Mouse (Mus musculus) neural tube, embryonic 14.5 days (tissue): ENCODE data around the gene Hist1h2ba. TPM values are rescaled to one million over a fixed set of nuclear protein-coding genes. Genes with fewer than 3 reads are reported as not detected.

Experiments
- ATAC-seq: fragments of 200-750 bp; cut with Nextera tagmentation; 2 replicates; pipeline ENCODE4 v1.8.0; 2017; ENCODE audit warnings: low read depth, mild to moderate bottlenecking, moderate TSS enrichment, moderate library complexity
- H3K27ac ChIP-seq: fragments of 300-500 bp; sonication (generic); 2 replicates; pipeline ENCODE4 v1.5.1; 2014; ENCODE audit warnings: low read depth, mild to moderate bottlenecking, control low read depth, low read length, moderate library complexity, mixed read lengths
- H3K27me3 ChIP-seq: fragments of 300-500 bp; sonication (generic); 2 replicates; pipeline ENCODE4 v1.6.1; 2014; ENCODE audit warnings: low read length; ENCODE audit not compliant: control insufficient read depth, insufficient read depth
- H3K36me3 ChIP-seq: fragments of 300-500 bp; sonication (generic); 2 replicates; pipeline ENCODE4 v1.6.1; 2014; ENCODE audit warnings: low read length, mixed read lengths; ENCODE audit not compliant: control insufficient read depth, insufficient read depth
- H3K4me1 ChIP-seq: fragments of 300-500 bp; sonication (generic); 2 replicates; pipeline ENCODE4 v1.6.1; 2014; ENCODE audit warnings: low read length; ENCODE audit not compliant: control insufficient read depth, insufficient read depth
- H3K4me2 ChIP-seq: fragments of 300-500 bp; sonication (generic); 2 replicates; pipeline ENCODE4 v1.6.1; 2014; ENCODE audit warnings: mild to moderate bottlenecking, low read depth, low read length, control low read depth
- H3K4me3 ChIP-seq: fragments of 300-500 bp; sonication (generic); 2 replicates; pipeline ENCODE4 v1.5.1; 2014; ENCODE audit warnings: low read depth, low read length, control low read depth, mixed read lengths
- H3K9ac ChIP-seq: fragments of 300-500 bp; sonication (generic); replicated peaks from 2 replicates; pipeline ENCODE4 v1.6.1; 2014; ENCODE audit warnings: low read depth, mild to moderate bottlenecking, control low read depth, low read length, mixed read lengths
- H3K9me3 ChIP-seq: fragments of 300-500 bp; sonication (generic); 2 replicates; pipeline ENCODE4 v1.6.1; 2016; ENCODE audit warnings: low read length; ENCODE audit not compliant: control insufficient read depth
- WGBS: fragments of 180-500 bp; shearing (Covaris S2); extraction: QIAGEN DNeasy Blood & Tissue Kit; methylation state at CpG from one replicate; pipeline ENCODE4 v1.1.7; 2014; 5-methylcytosine and 5-hydroxymethylcytosine counted together
- polyA plus RNA-seq: library from polyadenylated mRNA; unstranded; fragments of >200 nt; fragmentation: Nextera tagmentation; extraction: Ambion mirVana; gene quantifications from 2 replicates; pipeline ENCODE4 v1.2.1, GENCODE M21; 2014

Gene Hist1h2ba
- polyA plus RNA-seq, 1 experiment from 2014 or later: not detected

DNA sequence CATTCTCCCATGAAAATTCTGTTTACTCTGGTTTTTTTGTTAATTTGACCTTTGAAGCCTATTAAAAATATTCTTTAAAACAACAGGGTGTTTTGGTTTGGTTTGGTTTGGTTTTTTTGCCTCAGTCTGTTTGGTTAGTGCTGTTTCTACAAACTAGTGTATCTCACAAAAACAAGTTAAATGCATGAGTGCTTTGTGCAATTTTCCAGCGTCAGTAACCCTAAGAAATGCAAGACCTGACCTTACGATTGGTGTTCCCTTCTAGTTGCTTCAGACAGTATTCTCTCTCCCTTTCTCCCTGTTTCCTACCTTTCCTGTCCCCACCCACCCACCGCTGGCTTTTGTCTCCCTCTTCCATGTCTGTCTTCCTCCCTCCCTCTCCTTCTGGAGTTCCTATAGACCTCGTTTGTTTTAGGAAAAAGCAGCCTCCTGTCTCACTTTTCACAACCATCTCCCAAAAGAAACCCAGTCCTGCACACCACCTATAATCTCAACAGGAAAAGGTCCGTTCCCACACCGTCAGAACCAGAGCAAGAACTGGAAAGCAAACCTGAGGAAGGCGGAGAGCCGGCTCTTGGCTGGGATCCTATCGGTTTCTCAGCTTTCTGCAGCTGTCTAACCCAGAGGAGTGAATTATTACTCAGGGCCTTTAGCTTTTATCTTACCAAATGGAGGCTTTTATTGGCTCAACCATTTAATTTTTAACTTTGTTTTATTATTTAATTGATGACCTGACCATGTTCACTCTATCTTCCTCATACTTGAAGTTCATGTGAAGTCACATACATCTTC is 19.4 kb downstream of the Hist1h2ba start, which contains the start of gene Slc17a4:
Gene Slc17a4 (minus strand): TSS at position 634 of the 792 bp plus-strand sequence.
- Histone ChIP-seq H3K9me3 (no peaks in the 10 kb centered on the region), H3K4me3 (no peak within 1 kb of the TSS)
- WGBS: 64% methylated on average over 9 of the region's 9 CpGs

DNA sequence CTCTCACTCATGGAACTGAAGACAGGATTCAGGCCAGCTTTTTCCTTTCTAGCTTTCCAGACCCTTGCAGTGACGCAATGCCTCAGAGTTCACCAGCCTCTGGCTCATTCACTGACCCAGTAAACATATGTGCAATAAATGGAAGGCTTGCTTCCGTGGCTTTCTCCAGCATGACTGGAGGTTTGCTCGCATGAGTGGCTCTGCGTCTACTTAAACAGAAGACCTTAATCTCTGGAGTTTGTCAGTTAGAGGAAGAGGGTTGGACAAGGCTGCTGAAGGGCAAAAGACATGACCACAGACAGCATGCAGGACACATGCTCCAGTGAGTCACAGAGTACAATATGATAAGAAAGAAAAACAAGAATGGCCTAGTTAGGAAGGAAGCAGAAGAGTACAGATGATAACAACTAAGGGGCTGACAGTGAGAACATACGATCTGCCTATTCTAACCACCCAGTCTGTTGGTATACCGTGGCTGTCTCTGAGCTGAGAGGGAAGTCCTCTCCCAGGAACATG is 20.1 kb downstream of the Hist1h2ba start:
- H3K9me3 ChIP-seq: no peaks in the 10 kb centered on the region
- no peak for ATAC-seq
- H3K36me3 ChIP-seq: no peaks in the 10 kb centered on the region
- no peak overlapping the region for H3K4me2 ChIP-seq
- 40% methylated on average over 6 of the region's 6 CpGs for WGBS
- no peak overlapping the region for H3K9ac ChIP-seq
- no peaks in the 10 kb centered on the region for H3K27me3 ChIP-seq
- H3K4me3 ChIP-seq: no peak overlapping the region
- no peak overlapping the region for H3K27ac ChIP-seq
- no peaks in the 10 kb centered on the region for H3K4me1 ChIP-seq

More for the DNA sequence above, 19.4 kb downstream of the Hist1h2ba start, which contains the start of gene Slc17a4:
- H3K27ac ChIP-seq: no peak within 1 kb of the TSS
- no peaks in the 10 kb centered on the region for H3K4me1 ChIP-seq
- H3K9ac ChIP-seq: no peak within 1 kb of the TSS
- H3K36me3 ChIP-seq: no peaks in the 10 kb centered on the region
- no peaks in the 10 kb centered on the region for H3K27me3 ChIP-seq
- no peak for ATAC-seq
- H3K4me2 ChIP-seq: no peak within 1 kb of the TSS

DNA sequence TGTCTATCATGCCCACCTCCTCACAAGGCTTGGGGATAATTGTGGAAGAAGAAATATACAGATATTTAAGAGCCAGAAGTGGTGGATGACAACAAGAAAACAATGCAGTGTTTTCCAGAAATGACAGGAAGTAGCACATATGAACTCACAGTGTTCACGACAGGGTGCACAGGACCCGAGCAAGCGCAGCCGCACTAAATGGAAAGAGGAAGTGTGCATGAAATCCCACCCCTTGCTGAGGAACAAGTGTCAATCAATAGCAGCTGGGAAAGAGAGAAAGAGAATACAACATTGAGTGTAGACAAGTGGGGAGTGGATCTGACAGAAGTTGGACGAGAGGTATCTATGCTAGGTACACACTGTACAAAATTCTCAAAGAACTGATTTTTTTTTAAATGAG is 22.6 kb downstream of the Hist1h2ba start:
- H3K4me3 ChIP-seq: no peak overlapping the region
- no peak overlapping the region for H3K4me2 ChIP-seq
- no peaks in the 10 kb centered on the region for H3K9me3 ChIP-seq
- no peak for ATAC-seq
- no peaks in the 10 kb centered on the region for H3K4me1 ChIP-seq
- no peaks in the 10 kb centered on the region for H3K36me3 ChIP-seq
- H3K27ac ChIP-seq: no peak overlapping the region
- H3K9ac ChIP-seq: no peak overlapping the region
- 86% methylated on average over 5 of the region's 5 CpGs for WGBS
- no peaks in the 10 kb centered on the region for H3K27me3 ChIP-seq

DNA sequence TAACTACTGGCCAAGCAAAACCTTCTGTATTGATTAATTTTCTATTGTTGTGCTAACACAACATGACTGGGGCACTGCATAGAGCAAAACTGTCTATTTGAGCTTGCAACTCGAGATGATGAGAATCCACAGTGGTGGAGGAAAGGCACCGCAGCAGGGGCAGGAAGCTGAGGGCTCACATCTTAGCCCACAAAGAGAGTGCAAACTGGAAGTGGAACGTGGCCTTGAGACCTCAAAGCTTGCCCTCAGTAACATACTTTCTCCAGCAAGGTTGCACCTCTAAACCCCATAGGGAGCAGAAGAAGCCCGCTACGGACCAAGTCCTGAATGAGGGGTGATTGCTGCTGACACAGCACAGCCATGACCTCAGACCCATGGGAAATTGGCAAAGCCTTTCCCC is 23.8 kb downstream of the Hist1h2ba start:
- H3K4me1 ChIP-seq: no peaks in the 10 kb centered on the region
- no peaks in the 10 kb centered on the region for H3K9me3 ChIP-seq
- no peaks in the 10 kb centered on the region for H3K27me3 ChIP-seq
- no peak overlapping the region for H3K4me3 ChIP-seq
- H3K4me2 ChIP-seq: no peak overlapping the region
- no peak for ATAC-seq
- H3K9ac ChIP-seq: no peak overlapping the region
- WGBS: 87% methylated on average over 5 of the region's 5 CpGs
- no peak overlapping the region for H3K27ac ChIP-seq
- H3K36me3 ChIP-seq: no peaks in the 10 kb centered on the region

DNA sequence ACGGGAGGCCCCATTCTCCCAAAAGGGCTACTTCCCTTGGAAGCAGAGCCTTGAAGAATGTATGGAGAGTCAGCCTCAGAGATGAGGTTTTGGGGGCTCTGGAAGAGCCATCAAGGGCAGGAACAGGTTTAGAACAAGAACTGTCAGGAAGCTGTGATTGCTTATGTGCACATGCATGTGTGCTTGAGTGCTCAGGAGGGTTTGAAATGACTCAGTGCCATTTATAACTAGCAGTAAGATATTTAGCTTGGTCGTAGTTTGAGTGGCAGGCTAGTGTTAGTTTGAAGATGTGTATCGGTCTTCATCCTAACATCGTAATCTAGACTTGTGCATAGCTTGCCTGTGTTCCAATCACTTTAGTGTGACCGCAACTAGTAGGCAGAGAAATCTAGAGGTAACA is 27.1 kb downstream of the Hist1h2ba start:
- ATAC-seq: no peak
- no peak overlapping the region for H3K4me2 ChIP-seq
- no peak overlapping the region for H3K27ac ChIP-seq
- no peaks in the 10 kb centered on the region for H3K27me3 ChIP-seq
- no peak overlapping the region for H3K9ac ChIP-seq
- no peaks in the 10 kb centered on the region for H3K36me3 ChIP-seq
- no peaks in the 10 kb centered on the region for H3K9me3 ChIP-seq
- no peak overlapping the region for H3K4me3 ChIP-seq
- H3K4me1 ChIP-seq: no peaks in the 10 kb centered on the region
- WGBS: 95% methylated on average over 5 of the region's 5 CpGs

DNA sequence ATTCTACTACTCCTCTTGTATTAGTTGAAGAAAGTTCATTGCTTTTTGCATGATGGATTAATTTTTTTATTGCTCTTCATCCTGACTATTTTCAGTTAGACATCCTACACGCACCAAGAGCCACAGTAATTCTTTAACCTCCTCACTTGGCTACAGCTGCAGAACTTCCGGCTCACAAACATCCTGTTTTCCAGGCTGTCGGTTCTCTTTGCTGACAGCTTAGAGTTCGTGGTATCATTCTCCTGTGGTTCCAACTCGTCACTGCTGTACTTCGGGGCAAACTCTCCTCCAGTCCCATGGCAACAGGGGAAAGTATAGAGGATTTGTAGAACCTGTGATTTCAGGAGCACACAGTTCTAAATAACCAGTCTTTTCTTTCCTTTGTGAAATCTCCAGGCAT is 35.7 kb downstream of the Hist1h2ba start:
- ATAC-seq: no peak
- 73% methylated on average over 6 of the region's 6 CpGs for WGBS
- Histone ChIP-seq H3K36me3 (no peaks in the 10 kb centered on the region), H3K27me3 (no peaks in the 10 kb centered on the region), H3K4me2 (no peak overlapping the region), H3K9me3 (no peaks in the 10 kb centered on the region), H3K27ac (no peak overlapping the region), H3K4me1 (no peaks in the 10 kb centered on the region), H3K9ac (no peak overlapping the region), H3K4me3 (no peak overlapping the region)

DNA sequence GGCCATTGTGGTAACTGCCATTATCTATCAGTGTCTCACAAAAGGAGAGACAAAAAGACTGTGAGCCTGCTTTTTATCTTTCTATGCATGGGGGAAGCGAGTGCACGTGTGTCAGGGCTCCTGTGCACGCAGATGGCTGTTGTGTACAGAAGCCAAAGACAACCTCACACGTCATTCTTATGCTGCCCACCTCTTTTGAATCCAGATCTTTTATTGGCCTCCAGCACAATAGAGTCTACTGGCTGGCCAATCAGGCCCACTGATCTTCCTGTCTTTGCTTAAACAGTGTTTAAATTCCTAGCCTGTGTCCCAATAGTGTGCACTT is 40.7 kb downstream of the Hist1h2ba start:
- no peaks in the 10 kb centered on the region for H3K4me1 ChIP-seq
- no peaks in the 10 kb centered on the region for H3K27me3 ChIP-seq
- no peak overlapping the region for H3K4me2 ChIP-seq
- no peak overlapping the region for H3K9ac ChIP-seq
- peak; percentile 61; the same call in 1 of the 2 replicates for ATAC-seq
- H3K4me3 ChIP-seq: no peak overlapping the region
- H3K27ac ChIP-seq: no peak overlapping the region
- no peaks in the 10 kb centered on the region for H3K36me3 ChIP-seq
- WGBS: 19% methylated on average over 4 of the region's 4 CpGs
- H3K9me3 ChIP-seq: no peaks in the 10 kb centered on the region

DNA sequence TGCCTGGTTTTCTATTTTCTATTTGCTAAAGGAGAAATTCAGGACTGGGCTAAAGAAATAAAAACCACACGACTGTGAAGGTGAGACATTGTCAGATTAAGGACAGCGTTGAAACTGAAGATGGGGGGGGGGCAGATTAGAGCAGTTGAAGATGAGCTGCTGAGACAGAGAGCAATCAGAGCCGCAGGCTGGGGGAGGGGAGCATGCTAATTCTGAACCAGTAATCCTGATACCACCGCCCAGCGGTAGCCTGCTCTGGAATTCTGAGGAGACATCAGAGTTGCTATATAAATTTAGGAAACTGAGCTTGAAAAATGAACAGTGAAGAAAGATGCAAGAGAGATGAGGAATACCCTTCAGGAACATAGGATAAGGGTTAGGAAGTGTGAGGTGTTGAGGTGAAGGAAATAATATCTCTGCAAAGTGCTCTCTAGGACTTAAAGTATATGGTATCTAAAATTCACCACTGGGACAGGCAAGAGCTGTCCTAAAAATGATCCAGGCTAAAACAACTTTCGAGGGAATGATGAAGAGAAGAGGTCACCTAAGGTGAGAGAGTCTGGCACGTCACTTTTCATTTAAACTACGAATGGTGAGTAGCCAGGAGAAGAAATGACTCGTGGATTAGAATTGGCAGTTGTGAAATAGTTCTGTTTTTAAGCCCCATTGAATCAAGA is 41.2 kb downstream of the Hist1h2ba start:
- no peak for ATAC-seq
- 22% methylated on average over 9 of the region's 9 CpGs for WGBS
- Histone ChIP-seq H3K4me1 (no peaks in the 10 kb centered on the region), H3K4me2 (no peak overlapping the region), H3K9me3 (no peaks in the 10 kb centered on the region), H3K36me3 (no peaks in the 10 kb centered on the region), H3K27me3 (no peaks in the 10 kb centered on the region), H3K27ac (no peak overlapping the region), H3K9ac (no peak overlapping the region), H3K4me3 (no peak overlapping the region)

DNA sequence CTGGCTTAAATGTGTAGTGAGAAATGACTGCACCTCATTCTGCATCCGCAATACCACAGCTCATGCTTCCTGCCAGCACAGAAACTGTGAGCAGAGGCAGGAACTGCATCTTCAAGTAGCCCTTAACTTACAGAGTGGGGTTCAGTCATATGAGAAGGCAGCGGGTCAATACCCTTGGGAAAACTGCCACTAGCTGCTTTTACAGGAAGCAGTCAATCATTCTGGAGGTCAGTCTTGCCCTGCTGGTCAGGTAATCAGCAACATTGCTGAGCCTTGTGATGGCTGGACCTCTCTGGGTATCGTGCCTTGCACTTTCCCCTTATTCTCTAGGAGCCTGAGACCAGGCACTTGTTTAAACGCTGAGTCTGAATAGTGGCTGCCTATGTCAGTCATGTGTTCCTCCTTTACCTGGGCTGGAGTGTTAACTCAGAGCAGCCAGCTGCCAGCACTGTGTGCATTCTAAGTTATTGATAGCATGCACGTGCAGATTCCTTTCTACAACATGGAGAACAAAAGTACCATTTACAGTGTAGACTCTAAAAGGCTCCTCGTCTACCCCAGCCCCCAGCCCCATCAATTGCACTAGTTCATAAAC is 44.8 kb downstream of the Hist1h2ba start:
- Histone ChIP-seq H3K27ac (no peak overlapping the region), H3K9me3 (no peaks in the 10 kb centered on the region), H3K4me3 (no peak overlapping the region), H3K4me1 (no peaks in the 10 kb centered on the region), H3K9ac (no peak overlapping the region), H3K27me3 (no peaks in the 10 kb centered on the region), H3K36me3 (no peaks in the 10 kb centered on the region), H3K4me2 (no peak overlapping the region)
- WGBS: 67% methylated on average over 6 of the region's 6 CpGs
- ATAC-seq: no peak
